Mouse (Mus musculus) cortical plate, adult 2 months (tissue): ENCODE results near the gene Cpne5.

Source experiments
- CTCF ChIP-seq: fragments of 200-500 bp; IDR thresholded peaks from 2 replicates; pipeline ENCODE4 v1.5.1; 2011; ENCODE audit warnings: mild to moderate bottlenecking, control low read depth, low read length; ENCODE audit not compliant: insufficient read depth; ENCODE audit errors: extremely low read depth
- POLR2A ChIP-seq: fragments of 200-500 bp; IDR thresholded peaks from 2 replicates; pipeline ENCODE4 v1.6.1; 2011; ENCODE audit warnings: mild to moderate bottlenecking, low read length, control low read depth; ENCODE audit not compliant: insufficient read depth; ENCODE audit errors: extremely low read depth

DNA sequence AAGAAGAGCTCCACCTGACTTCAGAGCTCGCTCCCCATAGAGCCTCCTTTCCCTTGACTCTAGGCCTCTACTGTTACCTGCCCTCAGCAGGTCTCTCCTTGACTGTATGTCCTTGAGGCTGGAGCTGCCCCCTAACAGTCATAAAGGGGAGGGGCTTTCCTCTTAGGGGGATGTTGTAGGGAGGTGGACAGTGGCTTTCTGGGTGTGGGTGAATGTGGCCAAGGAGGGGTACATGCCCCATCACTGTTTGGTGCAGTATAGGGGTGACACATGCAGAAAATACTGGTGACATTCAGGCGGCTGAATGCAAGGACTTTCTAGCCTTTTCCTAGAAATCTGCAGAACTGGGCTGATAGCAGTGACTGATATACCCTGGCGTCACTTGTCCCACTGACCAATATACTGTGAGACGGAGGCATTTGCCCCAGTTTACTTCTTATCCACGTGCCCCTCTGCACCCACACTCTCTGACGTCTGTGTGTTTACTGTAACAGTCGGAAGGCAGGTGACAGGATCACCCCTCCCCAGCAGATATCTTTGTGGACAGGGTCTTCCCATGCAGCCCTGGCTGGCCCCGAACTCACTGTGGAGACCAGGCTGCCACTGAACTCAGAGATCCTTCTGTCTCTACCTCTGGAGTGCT is 120.8 kb downstream of the Cpne5 start:
- no peak for TF ChIP-seq POLR2A
- no peak for TF ChIP-seq CTCF
